Mouse (Mus musculus) stomach, postnatal 0 days (tissue): Measurements from ENCODE around the gene Gas2.

Experiments
- CTCF ChIP-seq: IDR thresholded peaks from 2 replicates; pipeline ENCODE4 v1.5.1; 2016; ENCODE audit warnings: antibody characterized with exemption, low read depth, mild to moderate bottlenecking, moderate library complexity
- EP300 ChIP-seq: optimal IDR thresholded peaks from 2 replicates; pipeline ENCODE3; 2016; ENCODE audit warnings: antibody characterized with exemption

DNA sequence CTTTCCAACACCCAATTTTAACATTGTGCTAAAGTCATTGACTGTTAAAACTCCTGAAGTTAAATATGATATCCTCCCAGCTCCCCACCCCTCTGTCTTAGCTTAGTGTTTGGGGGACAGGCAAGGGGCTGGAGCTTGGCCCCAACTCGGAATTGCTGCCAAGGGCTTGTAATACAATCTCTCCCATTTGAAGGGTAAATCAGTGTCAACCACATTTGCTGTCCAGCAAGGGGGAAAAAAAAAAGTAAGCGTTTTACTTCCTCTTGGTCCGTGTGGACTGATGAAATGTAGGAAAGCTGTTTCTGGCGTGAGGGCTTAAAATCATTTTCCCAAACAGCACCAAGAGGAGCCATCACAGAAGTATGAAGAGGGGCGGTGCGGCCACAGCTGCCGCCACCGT lies 16.9 kb downstream of the Gas2 start:
- TF ChIP-seq CTCF (no peak), EP300 (no peak)
